10 mouse cellular contexts compared by ENCODE assay signal in the genomic region with DNA sequence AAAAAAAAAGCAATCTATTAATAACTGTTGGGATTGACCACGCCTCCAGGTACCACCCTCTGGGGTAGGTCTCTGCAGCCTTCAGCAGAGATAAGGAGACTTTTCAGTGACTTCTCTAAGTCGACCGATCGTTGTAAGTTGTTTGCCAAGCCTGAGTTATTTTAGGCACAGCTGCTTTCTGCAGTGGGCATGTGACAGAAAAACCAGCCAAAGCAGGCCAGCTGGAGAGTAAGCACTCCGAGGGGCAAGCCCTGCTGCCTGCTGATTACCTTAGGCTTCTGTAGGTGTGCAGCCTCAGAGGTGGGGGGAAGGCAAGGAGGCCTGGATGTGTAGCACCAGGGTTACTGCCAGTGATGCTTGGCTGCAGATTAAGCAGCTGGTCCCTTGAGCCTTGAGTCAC.
DNase-seq lines count a peak whose midpoint lies in the region; ATAC-seq lines count a peak whose summit lies in the region.
"Had no signal": no experiment of that assay in that cellular context is flagged by ENCODE, and none has a peak within 500 bp of the region (broad histone marks: within the 10 kb centered on the region; RNA-seq: fewer than 3 reads in every experiment).

No protein-coding gene starts in this region.

- no peaks in the 10 kb centered on the region for H3K9me3 ChIP-seq in forebrain, embryonic 12.5 days
- H3K9me3 ChIP-seq in forebrain, embryonic 16.5 days (ENCODE audit: control insufficient read depth, low read length): no peaks in the 10 kb centered on the region
- H3K9me3 ChIP-seq: hindbrain, embryonic 13.5 days had no signal

- peak; percentile 38 for DNase-seq in cerebellum, adult 9-11 months
- no peak for DNase-seq in cerebellum, postnatal 4 days (ENCODE audit: low spot score in 2 of 2)
- peak; percentile 22 to 60 for DNase-seq in left cerebral cortex, postnatal 25 days (ENCODE audit: low spot score in 2 of 2)
- no peak for DNase-seq in left cerebral cortex, postnatal 4 days
- DNase-seq in heart, adult 9 months (ENCODE audit: low spot score in 2 of 2): peak; percentile 31 to 57
- peak; percentile 41 for DNase-seq in splenic B cell, adult 2 months (ENCODE audit: low read depth, low spot score)
- DNase-seq: kidney, postnatal 4 days had no signal

- H3K4me1 ChIP-seq in forebrain, embryonic 12.5 days: peaks cover 13% of the 10 kb centered on the region
- peaks cover 14% of the 10 kb centered on the region for H3K4me1 ChIP-seq in forebrain, embryonic 16.5 days (replicated peaks; ENCODE audit: control insufficient read depth, insufficient read depth, low read length)

- no peak overlapping the region for H3K9ac ChIP-seq in forebrain, embryonic 12.5 days
- no peak overlapping the region for H3K9ac ChIP-seq in forebrain, embryonic 16.5 days (replicated peaks; ENCODE audit: low read depth, low read length)
- H3K9ac ChIP-seq: hindbrain, embryonic 13.5 days had no signal

- H3K27me3 ChIP-seq in splenic B cell, adult 2 months (ENCODE audit: control insufficient read depth, insufficient read depth, low read length, poor library complexity, severe bottlenecking): no peaks in the 10 kb centered on the region
- H3K27me3 ChIP-seq in forebrain, embryonic 12.5 days: 0 out of 2 replicates have a peak, but pooled peaks cover 12% of the 10 kb centered on the region
- no peaks in the 10 kb centered on the region for H3K27me3 ChIP-seq in forebrain, embryonic 16.5 days (replicated peaks; ENCODE audit: control insufficient read depth, insufficient read depth, low read length)
- H3K27me3 ChIP-seq: hindbrain, embryonic 13.5 days had no signal

- no peak overlapping the region for H3K4me2 ChIP-seq in forebrain, embryonic 12.5 days
- no peak overlapping the region for H3K4me2 ChIP-seq in forebrain, embryonic 16.5 days (ENCODE audit: low read length)
- H3K4me2 ChIP-seq: hindbrain, embryonic 13.5 days had no signal

- H3K36me3 ChIP-seq in splenic B cell, adult 2 months (ENCODE audit: control insufficient read depth, insufficient read depth, low read length, poor library complexity, severe bottlenecking): no peaks in the 10 kb centered on the region
- no peaks in the 10 kb centered on the region for H3K36me3 ChIP-seq in forebrain, embryonic 12.5 days (replicated peaks)
- no peaks in the 10 kb centered on the region for H3K36me3 ChIP-seq in forebrain, embryonic 16.5 days (ENCODE audit: control insufficient read depth, insufficient read depth)
- H3K36me3 ChIP-seq: hindbrain, embryonic 13.5 days had no signal

- H3K4me3 ChIP-seq in forebrain, embryonic 12.5 days (replicated peaks): no peak overlapping the region
- H3K4me3 ChIP-seq in forebrain, embryonic 16.5 days (replicated peaks; ENCODE audit: low read length): no peak overlapping the region
- H3K4me3 ChIP-seq: hindbrain, embryonic 13.5 days had no signal

- intact Hi-C loops in left cerebral cortex, postnatal 25 days (cut with DNase I): no loop called here
- intact Hi-C loops in left cerebral cortex, postnatal 4 days (cut with DNase I): no loop called here

- ATAC-seq in forebrain, embryonic 12.5 days (ENCODE audit: low FRiP score): no peak
- no peak for ATAC-seq in forebrain, embryonic 16.5 days

- no peak overlapping the region for H3K27ac ChIP-seq in forebrain, embryonic 12.5 days
- no peak overlapping the region for H3K27ac ChIP-seq in forebrain, embryonic 16.5 days (ENCODE audit: low read length)
- H3K27ac ChIP-seq: hindbrain, embryonic 13.5 days had no signal

- WGBS in forebrain, embryonic 12.5 days: 92% methylated on average over 5 of the region's 5 CpGs
- 81% methylated on average over 5 of the region's 5 CpGs for WGBS in forebrain, embryonic 16.5 days

Comparison
In these comparisons a context has a peak if more than half of its experiments do, and no peak if none do; other contexts are left out.
1. DNase-seq: peak in cerebellum, adult 9-11 months (single experiment), left cerebral cortex, postnatal 25 days (2 of 2), heart, adult 9 months (2 of 2) and splenic B cell, adult 2 months (single experiment); none in cerebellum, postnatal 4 days (0 of 2) and left cerebral cortex, postnatal 4 days (single experiment).